Mouse (Mus musculus) right cerebral cortex, postnatal 25 days (tissue): ENCODE results near the gene Rnf34.
A peak's percentile ranks its signal among the peaks of the same experiment; 100 is the strongest.

ENCODE experiments used
- DNase-seq: peaks from one replicate; pipeline ENCODE4 v3.0.0; 2022

Gene Rnf34

GRCm38 (mm10) chr5:122873573-122873972, 23.7 kb downstream of the Rnf34 start:
- no peak for DNase-seq

- no peak for DNase-seq
Measured at GRCm38 (mm10) chr5:122874359-122874758, 24.5 kb downstream of the Rnf34 start.

- DNase-seq: no peak
Measured at GRCm38 (mm10) chr5:122876671-122877070, 26.8 kb downstream of the Rnf34 start.

- no peak for DNase-seq
Measured at GRCm38 (mm10) chr5:122880241-122880980, 30.6 kb downstream of the Rnf34 start.

- DNase-seq: peak; percentile 59
Measured at GRCm38 (mm10) chr5:122881313-122881712, 31.5 kb downstream of the Rnf34 start.

- no peak for DNase-seq
Measured at GRCm38 (mm10) chr5:122882256-122883050, 32.6 kb downstream of the Rnf34 start.

- DNase-seq: no peak
Measured at GRCm38 (mm10) chr5:122883237-122883636, 33.4 kb downstream of the Rnf34 start.

- no peak for DNase-seq
Measured at GRCm38 (mm10) chr5:122883652-122884235, 33.9 kb downstream of the Rnf34 start.

- no peak for DNase-seq
Measured at GRCm38 (mm10) chr5:122884594-122885348, 34.9 kb downstream of the Rnf34 start.

GRCm38 (mm10) chr5:122887033-122887432, 37.2 kb downstream of the Rnf34 start:
- no peak for DNase-seq

GRCm38 (mm10) chr5:122887926-122888611, 38.2 kb downstream of the Rnf34 start:
- no peak for DNase-seq

- no peak for DNase-seq
Measured at GRCm38 (mm10) chr5:122888612-122889214, 38.9 kb downstream of the Rnf34 start.

GRCm38 (mm10) chr5:122890396-122890795, 40.5 kb downstream of the Rnf34 start:
- no peak for DNase-seq

GRCm38 (mm10) chr5:122893270-122893669, 43.4 kb downstream of the Rnf34 start:
- no peak for DNase-seq

GRCm38 (mm10) chr5:122894007-122894637, 44.3 kb downstream of the Rnf34 start:
- peak; percentile 27 for DNase-seq

GRCm38 (mm10) chr5:122894821-122895220, 45.0 kb downstream of the Rnf34 start:
- no peak for DNase-seq

- DNase-seq: no peak
Measured at GRCm38 (mm10) chr5:122898153-122898552, 48.3 kb downstream of the Rnf34 start.

GRCm38 (mm10) chr5:122898963-122899776, 49.3 kb downstream of the Rnf34 start:
- no peak for DNase-seq

- DNase-seq: peak; percentile 85
Measured at GRCm38 (mm10) chr5:122899777-122900557, 50.1 kb downstream of the Rnf34 start.
